Mouse (Mus musculus) kidney, postnatal 0 days (tissue): ENCODE measurements around the gene Macrod2. TPM values are rescaled to one million over a fixed set of nuclear protein-coding genes. Genes with fewer than 3 reads are reported as not detected.

ENCODE experiments used
- ATAC-seq: fragments of 200-750 bp; cut with Nextera tagmentation; replicated peaks from 2 replicates; pipeline ENCODE4 v1.8.0; 2017; ENCODE audit warnings: low read depth, moderate number of reproducible peaks, moderate TSS enrichment, moderate library complexity; ENCODE audit not compliant: low FRiP score
- DNase-seq: peaks from one replicate; pipeline ENCODE4 v3.0.0-alpha.2; 2016; ENCODE audit warnings: low spot score
- H3K27ac ChIP-seq: fragments of 300-500 bp; sonication (generic); 2 replicates; pipeline ENCODE4 v1.5.1; 2014; ENCODE audit warnings: mild to moderate bottlenecking
- H3K27me3 ChIP-seq: fragments of 300-500 bp; sonication (generic); 2 replicates; pipeline ENCODE4 v1.6.1; 2014; ENCODE audit warnings: low read length, mixed read lengths; ENCODE audit not compliant: insufficient read depth
- H3K36me3 ChIP-seq: fragments of 300-500 bp; sonication (generic); 2 replicates; pipeline ENCODE4 v1.6.1; 2014; ENCODE audit warnings: low read length, mixed read lengths; ENCODE audit not compliant: insufficient read depth
- H3K4me1 ChIP-seq: fragments of 300-500 bp; sonication (generic); replicated peaks from 2 replicates; pipeline ENCODE4 v1.6.1; 2014; ENCODE audit warnings: antibody characterized with exemption, low read length, mixed read lengths; ENCODE audit not compliant: insufficient read depth
- H3K4me2 ChIP-seq: fragments of 300-500 bp; sonication (generic); 2 replicates; pipeline ENCODE4 v1.6.1; 2014; ENCODE audit warnings: mild to moderate bottlenecking, low read length, moderate library complexity, mixed read lengths
- H3K4me3 ChIP-seq: fragments of 300-500 bp; sonication (generic); replicated peaks from 2 replicates; pipeline ENCODE4 v1.5.1; 2014; ENCODE audit warnings: low read depth, low read length
- H3K9ac ChIP-seq: fragments of 300-500 bp; sonication (generic); 2 replicates; pipeline ENCODE4 v1.6.1; 2014; ENCODE audit warnings: low read depth, low read length
- H3K9me3 ChIP-seq: fragments of 300-500 bp; sonication (generic); replicated peaks from 2 replicates; pipeline ENCODE4 v1.6.1; 2016; ENCODE audit warnings: low read length, inconsistent platforms, mixed read lengths
- CTCF ChIP-seq: IDR thresholded peaks from 2 replicates; pipeline ENCODE4 v1.5.1; 2016; ENCODE audit warnings: antibody characterized with exemption, low read depth, mild to moderate bottlenecking, moderate library complexity
- WGBS: fragments of 180-500 bp; shearing (Covaris S2); extraction: QIAGEN DNeasy Blood & Tissue Kit; methylation state at CpG from one replicate; pipeline ENCODE4 v1.1.7; 2014; 5-methylcytosine and 5-hydroxymethylcytosine counted together
- polyA plus RNA-seq: library from polyadenylated mRNA; unstranded; fragments of >200 nt; fragmentation: Nextera tagmentation; extraction: Ambion mirVana; gene quantifications from 2 replicates; pipeline ENCODE4 v1.2.1, GENCODE M21; 2015

The Macrod2 gene
- polyA plus RNA-seq, 1 experiment from 2014 or later, result 28.6 TPM

DNA sequence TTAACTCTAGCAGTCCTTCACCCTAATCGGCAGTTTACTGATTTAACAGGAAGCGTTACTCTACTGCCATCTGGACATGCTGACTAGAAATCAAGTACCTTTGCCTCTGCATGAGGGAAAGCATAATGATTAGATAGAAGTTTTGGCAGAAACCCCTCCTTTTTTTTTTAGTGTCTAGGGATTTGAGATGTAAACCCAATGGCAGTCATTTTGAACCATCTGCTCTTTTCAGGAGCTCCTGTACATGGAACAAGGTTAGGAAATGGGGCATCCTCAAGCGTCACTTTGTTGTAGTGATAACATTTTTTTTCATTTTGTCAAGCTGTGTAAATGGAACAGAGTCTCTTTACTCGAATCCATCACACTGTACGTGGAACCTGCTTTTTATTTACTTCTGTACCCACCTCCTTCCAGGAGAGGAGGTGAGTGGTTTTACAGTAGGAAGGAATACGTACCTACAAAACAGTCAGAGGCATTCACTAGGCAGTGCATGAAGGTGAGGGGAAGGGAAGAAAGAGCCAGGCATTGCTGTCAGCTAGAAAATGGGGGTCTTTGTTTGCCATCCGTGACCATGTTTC lies 503.4 kb downstream of the Macrod2 start:
- no peak for TF ChIP-seq CTCF
- ATAC-seq (no peak), DNase-seq (no peak)
- no peak overlapping the region for H3K27ac ChIP-seq
- H3K4me1 ChIP-seq, result no peaks in the 10 kb centered on the region
- H3K4me2 ChIP-seq, result no peak overlapping the region
- H3K27me3 ChIP-seq, result no peaks in the 10 kb centered on the region
- WGBS, result 60% methylated on average over 7 of the region's 7 CpGs
- H3K9me3 ChIP-seq, result no peaks in the 10 kb centered on the region
- no peak overlapping the region for H3K9ac ChIP-seq
- no peak overlapping the region for H3K4me3 ChIP-seq
- no peaks in the 10 kb centered on the region for H3K36me3 ChIP-seq

DNA sequence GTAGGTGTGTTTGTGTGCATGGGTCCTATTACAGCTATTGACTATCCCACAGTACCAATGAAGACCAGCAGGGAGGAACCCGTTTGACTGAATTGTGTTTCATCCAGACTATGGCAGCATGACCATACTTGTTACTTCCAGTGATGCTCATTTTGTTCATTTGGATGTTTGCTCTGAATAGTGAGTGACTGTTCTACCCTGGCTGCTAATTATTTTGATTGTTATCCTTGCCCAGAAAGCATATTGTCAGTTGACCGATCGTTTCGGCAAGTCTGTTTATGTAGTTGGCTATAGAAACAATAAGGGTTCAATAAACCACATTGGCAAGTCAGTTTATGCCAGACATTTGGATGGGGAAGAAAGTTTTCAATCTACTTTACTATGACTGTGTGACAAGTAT lies 510.2 kb downstream of the Macrod2 start:
- no peaks in the 10 kb centered on the region for H3K9me3 ChIP-seq
- WGBS, result 80% methylated on average over 4 of the region's 4 CpGs
- ATAC-seq, result no peak
- H3K27ac ChIP-seq, result no peak overlapping the region
- no peak overlapping the region for H3K4me2 ChIP-seq
- H3K9ac ChIP-seq, result no peak overlapping the region
- H3K4me3 ChIP-seq, result no peak overlapping the region
- no peaks in the 10 kb centered on the region for H3K36me3 ChIP-seq
- no peaks in the 10 kb centered on the region for H3K4me1 ChIP-seq
- H3K27me3 ChIP-seq, result no peaks in the 10 kb centered on the region
- DNase-seq, result no peak
- no peak for TF ChIP-seq CTCF

DNA sequence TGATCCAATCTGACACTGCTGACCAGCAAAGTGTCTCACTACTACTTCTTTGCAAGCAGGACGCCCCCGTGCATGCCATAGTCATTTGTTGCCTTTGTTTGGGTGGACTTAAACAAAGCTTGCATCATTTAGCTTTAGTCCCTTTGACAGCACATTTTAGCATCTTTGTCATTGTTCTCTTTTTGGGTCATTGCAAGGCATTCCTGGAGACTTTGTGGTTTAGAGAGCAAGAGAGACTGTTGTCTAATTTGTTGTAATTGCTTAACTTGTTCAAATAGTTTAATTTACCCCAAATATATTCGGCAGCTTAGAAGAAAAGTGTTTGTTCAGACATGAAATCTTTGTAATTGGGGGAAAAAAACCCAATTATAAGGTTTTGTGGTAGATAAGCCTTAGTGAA lies 511.0 kb downstream of the Macrod2 start:
- ATAC-seq (no peak), DNase-seq (no peak)
- no peak overlapping the region for H3K27ac ChIP-seq
- no peaks in the 10 kb centered on the region for H3K27me3 ChIP-seq
- no peak for TF ChIP-seq CTCF
- H3K4me1 ChIP-seq, result no peaks in the 10 kb centered on the region
- no peaks in the 10 kb centered on the region for H3K36me3 ChIP-seq
- no peak overlapping the region for H3K9ac ChIP-seq
- 60% methylated on average over 3 of the region's 3 CpGs for WGBS
- H3K4me3 ChIP-seq, result no peak overlapping the region
- no peaks in the 10 kb centered on the region for H3K9me3 ChIP-seq
- no peak overlapping the region for H3K4me2 ChIP-seq

DNA sequence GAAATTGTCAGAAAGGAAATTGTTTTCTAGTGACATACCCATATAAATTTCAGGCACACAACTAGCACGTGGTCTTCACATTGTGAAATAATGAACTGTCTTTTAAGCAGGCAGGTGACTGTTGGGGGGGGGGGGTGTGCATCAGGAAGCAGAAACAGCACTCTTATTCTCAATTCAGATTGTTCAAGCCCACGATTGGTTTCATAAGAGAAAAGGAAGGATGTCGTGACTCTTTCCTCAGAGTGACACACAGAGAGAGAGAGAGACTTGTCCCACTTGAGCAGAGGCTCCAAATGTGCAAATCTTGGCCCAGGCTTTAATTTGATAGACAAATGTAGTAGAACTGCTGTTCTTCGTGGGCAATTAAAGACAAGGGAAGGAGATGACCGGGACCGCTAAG lies 516.4 kb downstream of the Macrod2 start:
- ATAC-seq, result no peak
- no peaks in the 10 kb centered on the region for H3K4me1 ChIP-seq
- no peaks in the 10 kb centered on the region for H3K27me3 ChIP-seq
- H3K9ac ChIP-seq, result no peak overlapping the region
- H3K36me3 ChIP-seq, result no peaks in the 10 kb centered on the region
- no peak for DNase-seq
- WGBS, result 54% methylated on average over 6 of the region's 6 CpGs
- H3K9me3 ChIP-seq, result no peaks in the 10 kb centered on the region
- no peak overlapping the region for H3K4me2 ChIP-seq
- TF ChIP-seq CTCF, result no peak
- H3K27ac ChIP-seq, result no peak overlapping the region
- no peak overlapping the region for H3K4me3 ChIP-seq

DNA sequence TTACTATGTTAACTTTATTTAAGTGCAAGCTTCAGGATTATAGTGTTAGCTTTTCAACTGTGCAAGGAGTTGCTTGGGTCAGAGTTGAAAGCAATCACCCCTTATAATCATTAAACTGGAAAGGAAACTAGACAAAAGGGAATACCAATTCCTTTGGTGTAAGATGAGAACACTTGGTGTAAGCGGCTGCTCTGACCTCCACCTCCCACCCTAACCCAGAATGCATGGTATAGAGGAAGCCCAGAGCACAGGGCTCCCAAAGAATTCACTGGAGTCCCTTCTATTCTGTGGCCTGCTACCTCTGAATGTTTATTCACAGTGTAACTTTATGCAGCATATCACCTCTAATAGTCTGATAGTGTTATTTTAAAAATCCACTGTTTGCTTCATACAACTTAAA lies 517.1 kb downstream of the Macrod2 start:
- no peak overlapping the region for H3K4me2 ChIP-seq
- no peak for ATAC-seq
- no peak for TF ChIP-seq CTCF
- H3K36me3 ChIP-seq, result no peaks in the 10 kb centered on the region
- 19% methylated on average over 1 of the region's 1 CpGs for WGBS
- no peaks in the 10 kb centered on the region for H3K4me1 ChIP-seq
- no peak overlapping the region for H3K4me3 ChIP-seq
- H3K9ac ChIP-seq, result no peak overlapping the region
- no peaks in the 10 kb centered on the region for H3K27me3 ChIP-seq
- no peaks in the 10 kb centered on the region for H3K9me3 ChIP-seq
- DNase-seq, result peak; percentile 8
- H3K27ac ChIP-seq, result no peak overlapping the region

DNA sequence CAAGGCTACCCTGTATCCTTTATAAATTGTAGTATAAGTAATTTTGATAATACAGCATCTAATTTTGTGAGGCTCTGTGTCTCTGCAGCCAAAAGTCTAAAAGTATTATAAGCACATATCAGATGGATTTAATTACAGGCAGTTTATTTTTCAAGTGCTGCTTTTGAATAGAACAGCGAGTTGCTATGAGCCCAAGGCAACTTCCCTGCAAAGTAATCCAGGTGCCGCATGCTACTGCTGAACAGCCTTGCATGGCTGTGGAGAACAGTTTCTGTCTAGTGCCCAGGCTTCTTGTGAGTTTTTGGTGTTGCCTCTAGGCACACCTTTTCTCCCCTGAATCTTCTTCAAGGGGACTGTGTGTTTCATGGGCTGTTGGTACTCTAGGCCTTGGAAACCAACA lies 517.8 kb downstream of the Macrod2 start:
- Histone ChIP-seq H3K9me3 (no peaks in the 10 kb centered on the region), H3K27ac (no peak overlapping the region), H3K9ac (no peak overlapping the region), H3K4me1 (no peaks in the 10 kb centered on the region), H3K36me3 (no peaks in the 10 kb centered on the region), H3K4me2 (no peak overlapping the region), H3K27me3 (no peaks in the 10 kb centered on the region), H3K4me3 (no peak overlapping the region)
- 69% methylated on average over 2 of the region's 2 CpGs for WGBS
- no peak for ATAC-seq
- no peak for DNase-seq
- no peak for TF ChIP-seq CTCF
